Mouse (Mus musculus) neutrophil, adult 5-6 weeks (primary cell): ENCODE results near the gene Zbtb32. TPM values are rescaled to one million over a fixed set of nuclear protein-coding genes. Genes with fewer than 3 reads are reported as not detected.

Experiments used
- ATAC-seq: fragments of 151-379, 151-347 bp; 2 replicates; pipeline ENCODE4 v1.8.0; 2017; ENCODE audit warnings: mild to moderate bottlenecking, moderate TSS enrichment; ENCODE audit not compliant: insufficient number of reproducible peaks, poor library complexity, low FRiP score, severe bottlenecking; ENCODE audit errors: extremely low read depth
- total RNA-seq: library from RNA; stranded (forward); fragments of 200-1000 nt; gene quantifications from 2 replicates; pipeline ENCODE4 v1.2.3, GENCODE M21; 2017

Gene Zbtb32
- total RNA-seq, 1 experiment from 2014 or later = 3.0 TPM

DNA sequence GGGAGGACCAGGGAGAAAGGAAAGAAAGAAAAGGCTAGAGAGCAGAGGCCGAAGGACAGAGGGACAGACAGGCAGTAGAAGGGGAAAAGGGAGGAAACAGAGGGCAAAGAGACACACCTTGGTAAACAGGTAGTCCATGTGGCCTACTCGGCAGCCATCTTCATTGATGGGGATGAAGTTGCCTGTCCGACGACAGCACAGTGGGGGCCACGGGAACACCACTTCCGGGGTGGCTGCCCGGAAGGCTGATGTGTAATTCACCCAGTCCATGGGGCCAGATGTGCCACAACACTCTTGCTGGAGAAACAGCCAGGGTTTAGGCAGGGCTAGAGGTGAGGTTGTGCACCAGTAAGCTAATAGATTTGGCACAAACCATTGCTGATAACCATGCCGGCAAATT, 6.2 kb upstream of the Zbtb32 start:
- no peak for ATAC-seq

DNA sequence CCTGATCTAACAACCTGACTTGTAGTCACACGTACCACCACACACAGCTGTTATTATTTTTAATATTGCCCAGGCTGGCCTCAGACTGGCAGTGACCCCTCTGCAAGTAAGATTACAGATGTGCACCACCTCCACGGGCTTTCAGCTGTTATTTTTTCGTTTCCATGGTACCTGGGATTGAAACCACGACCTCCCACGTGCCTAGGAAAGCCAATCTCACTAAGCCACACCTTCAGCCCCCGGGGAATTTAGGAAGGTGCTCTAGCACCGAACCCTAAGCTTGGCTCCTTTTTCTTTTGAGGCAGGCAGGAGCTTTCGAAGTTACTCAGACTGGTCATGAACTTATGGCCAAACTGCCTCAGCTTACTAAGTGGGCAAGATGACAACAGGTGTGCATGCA, 5.7 kb upstream of the Zbtb32 start:
- no peak for ATAC-seq

DNA sequence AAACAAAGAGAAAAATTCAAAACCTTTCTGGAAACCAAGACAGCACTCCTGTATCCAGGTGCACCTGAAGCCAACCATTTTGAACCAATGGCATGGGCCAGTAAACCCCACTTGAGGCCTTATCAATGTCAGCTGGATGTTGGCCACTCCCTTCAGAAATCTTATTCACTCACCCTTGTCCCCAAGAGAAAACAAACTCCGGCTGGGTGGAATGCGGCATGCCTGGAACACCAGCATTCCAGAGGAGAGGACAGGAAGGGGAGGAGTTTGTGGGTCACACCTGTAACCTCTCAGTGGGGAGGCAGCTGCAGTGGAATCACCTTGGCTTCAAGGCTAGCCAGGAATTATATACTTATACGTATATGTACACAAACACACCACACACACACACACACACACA, 3.9 kb upstream of the Zbtb32 start:
- no peak for ATAC-seq

- no peak for ATAC-seq
Observed at GRCm38 (mm10) chr7:30600651-30601050, 1.9 kb upstream of the Zbtb32 start.

GRCm38 (mm10) chr7:30599933-30600353, 1.2 kb upstream of the Zbtb32 start:
- peak; percentile 62; the same call in 1 of the 2 replicates for ATAC-seq

- ATAC-seq = no peak
Observed at GRCm38 (mm10) chr7:30596811-30597210, 1.9 kb downstream of the Zbtb32 start.

DNA sequence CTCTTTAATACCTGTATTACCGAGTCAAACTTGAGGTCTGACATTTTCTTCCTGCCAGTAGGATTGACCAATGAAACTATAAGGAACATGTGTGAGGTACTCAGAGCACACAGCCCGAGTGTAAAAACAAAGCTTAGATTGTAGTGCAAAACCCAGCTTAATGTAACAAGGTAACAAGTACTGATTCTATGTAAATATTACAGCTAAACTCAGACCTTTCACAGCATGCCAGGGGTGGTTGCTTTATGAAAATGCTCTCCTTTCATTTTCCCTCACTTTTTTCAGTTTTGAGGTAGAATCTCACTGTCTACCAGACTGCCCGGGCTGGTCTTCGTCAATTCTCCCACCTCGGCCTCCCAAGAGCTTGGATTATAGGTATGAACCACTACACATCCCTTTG, 2.6 kb downstream of the Zbtb32 start:
- no peak for ATAC-seq

- no peak for ATAC-seq
Observed at GRCm38 (mm10) chr7:30594510-30595024, 4.1 kb downstream of the Zbtb32 start.

- ATAC-seq = no peak
Observed at GRCm38 (mm10) chr7:30593579-30594509, 4.9 kb downstream of the Zbtb32 start.

GRCm38 (mm10) chr7:30592772-30593423, 5.8 kb downstream of the Zbtb32 start:
- no peak for ATAC-seq

DNA sequence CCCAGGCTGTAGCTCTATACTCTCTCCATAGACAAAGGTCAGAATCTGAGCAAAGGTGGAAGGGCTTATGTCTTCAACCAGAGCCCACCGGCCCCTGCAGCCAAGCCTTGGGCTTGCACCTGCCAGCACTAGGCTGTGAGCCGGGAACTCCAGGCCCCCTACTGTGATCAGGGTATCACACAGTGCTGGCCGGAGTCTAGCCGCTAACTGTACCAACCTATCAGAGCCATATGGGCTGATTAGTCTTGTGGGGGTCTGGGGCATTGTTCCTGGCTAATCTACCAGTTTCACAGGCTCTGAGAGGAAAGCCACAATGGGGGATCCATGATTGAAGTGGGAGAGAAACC, 7.1 kb downstream of the Zbtb32 start:
- no peak for ATAC-seq

DNA sequence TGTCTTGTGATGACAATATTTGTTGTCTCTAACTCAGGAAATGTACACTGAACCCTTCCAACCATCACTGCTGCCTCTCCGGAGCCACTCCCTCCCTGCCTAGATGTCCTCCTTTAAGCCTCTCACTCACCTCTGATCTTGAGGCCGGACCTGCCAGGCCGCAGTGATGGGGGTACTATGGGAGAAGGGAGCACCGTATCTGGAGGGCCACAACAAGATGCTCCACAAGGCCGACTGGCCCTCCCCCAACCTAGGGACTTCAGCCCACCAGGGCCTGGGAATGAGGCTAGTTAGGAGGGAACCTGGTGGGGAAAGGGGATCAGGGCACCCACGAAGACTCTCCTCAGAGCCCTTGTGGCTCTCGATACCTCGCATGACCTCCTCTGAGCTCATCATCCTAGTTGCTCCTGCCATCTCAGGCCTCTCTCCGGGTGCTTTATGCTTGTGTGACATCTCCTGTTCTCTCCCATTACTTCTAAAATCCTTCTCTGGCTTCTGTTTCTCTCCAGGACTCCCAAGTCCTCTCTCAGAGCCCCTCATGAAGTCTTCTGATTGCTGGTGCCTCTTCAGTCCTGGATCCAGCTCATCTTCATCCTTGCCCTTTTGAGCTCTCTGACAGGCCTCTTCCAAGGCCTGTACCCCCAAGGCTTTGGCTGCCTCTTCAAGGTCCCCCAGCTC, 7.6 kb downstream of the Zbtb32 start:
- no peak for ATAC-seq

- ATAC-seq = peak; percentile 36; the same call in 1 of the 2 replicates
Observed at GRCm38 (mm10) chr7:30589435-30590301, 9.0 kb downstream of the Zbtb32 start.

GRCm38 (mm10) chr7:30588676-30589434, 9.9 kb downstream of the Zbtb32 start, which contains the start of gene Kmt2b:
TSS of gene Kmt2b (minus strand) at chr7:30588726.
- ATAC-seq = peak; percentile 85

DNA sequence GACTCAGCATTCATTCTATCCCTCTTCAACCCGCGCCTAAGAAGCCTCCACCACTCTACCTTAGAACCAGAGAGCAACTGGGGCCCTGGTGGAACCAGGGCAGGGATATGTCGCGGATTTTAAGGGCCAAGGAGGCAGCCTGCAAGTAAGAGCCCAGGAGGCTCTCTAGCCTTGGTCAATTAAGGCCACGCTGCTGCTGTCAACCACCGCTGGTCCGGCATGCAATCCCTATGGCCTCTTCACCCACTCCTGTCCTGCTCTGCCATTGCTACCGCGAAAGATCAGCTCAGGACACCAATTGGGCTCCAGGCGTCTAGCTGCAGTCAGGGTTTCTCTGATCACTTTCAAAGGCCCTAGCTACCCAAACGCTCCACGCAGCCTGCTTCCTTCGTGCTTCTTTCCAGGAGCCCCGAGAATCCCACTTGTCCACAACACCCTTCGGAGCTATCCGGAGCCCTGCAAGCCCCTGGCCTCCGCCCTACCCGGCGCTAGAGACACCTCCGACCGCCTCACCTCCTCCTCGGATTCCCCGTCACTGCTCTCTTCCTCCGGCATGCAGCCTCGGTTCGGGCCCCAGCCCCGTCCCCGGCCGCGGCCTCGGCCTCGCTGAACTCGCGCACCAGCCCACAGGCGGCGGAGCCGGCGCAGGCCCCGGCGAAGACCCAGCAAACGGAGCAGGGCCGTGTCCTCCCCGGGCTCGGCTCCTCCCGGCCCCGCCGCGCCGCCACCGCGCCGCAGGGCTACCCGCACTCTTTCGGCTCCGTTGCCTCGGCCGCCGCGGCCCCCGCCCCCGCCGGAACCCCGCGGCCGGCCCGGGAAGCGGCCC, 10.7 kb downstream of the Zbtb32 start:
- no peak for ATAC-seq

GRCm38 (mm10) chr7:30586455-30587020, 12.2 kb downstream of the Zbtb32 start:
- ATAC-seq = no peak

- ATAC-seq = no peak
Observed at GRCm38 (mm10) chr7:30585170-30585569, 13.5 kb downstream of the Zbtb32 start.
